Mouse (Mus musculus) myocyte (in vitro differentiated cells): ENCODE data around the gene Zfp128. TPM values are rescaled to one million over a fixed set of nuclear protein-coding genes. Genes with fewer than 3 reads are reported as not detected.

ENCODE experiments used
- H3K27me3 ChIP-seq: one replicate; pipeline ENCODE4 v1.6.1; 2011; ENCODE audit not compliant: control insufficient read depth, insufficient read depth, insufficient read length
- H3K36me3 ChIP-seq: one replicate; pipeline ENCODE4 v1.6.1; 2011; ENCODE audit not compliant: control insufficient read depth, insufficient read depth
- H3K4me2 ChIP-seq: one replicate; pipeline ENCODE4 v1.6.1; 2011; ENCODE audit warnings: low read depth, control low read depth
- H3K4me3 ChIP-seq: one replicate; pipeline ENCODE4 v1.5.1; 2011; ENCODE audit warnings: mild to moderate bottlenecking, control low read depth, moderate library complexity
- H3K79me2 ChIP-seq: one replicate; pipeline ENCODE4 v1.6.1; 2011; ENCODE audit not compliant: control insufficient read depth, insufficient read depth
- H3ac ChIP-seq: one replicate; pipeline ENCODE4 v1.6.1; 2011; ENCODE audit not compliant: control insufficient read depth, insufficient read length
- CEBPB ChIP-seq: IDR thresholded peaks from 2 replicates; pipeline ENCODE4 v1.6.1; 2011; ENCODE audit warnings: mild to moderate bottlenecking, moderate library complexity; ENCODE audit not compliant: poor library complexity, insufficient read depth, severe bottlenecking
- E2F4 ChIP-seq: IDR thresholded peaks from one replicate; pipeline ENCODE4 v1.6.1; 2011; ENCODE audit warnings: mild to moderate bottlenecking, control low read depth, moderate library complexity; ENCODE audit not compliant: insufficient read depth
- MAX ChIP-seq: IDR thresholded peaks from one replicate; pipeline ENCODE4 v1.6.1; 2011; ENCODE audit warnings: low read depth, mild to moderate bottlenecking, control low read depth
- MYOD1 ChIP-seq, 3 experiments: IDR thresholded peaks; one replicate each; pipeline ENCODE4 v1.6.1; 2011; ENCODE audit warnings: control low read depth in 2 of 3, low read depth in 2 of 3, mild to moderate bottlenecking in 2 of 3, moderate library complexity in 1 of 3; ENCODE audit not compliant: insufficient read length in 2 of 3, control insufficient read depth in 1 of 3
- MYOG ChIP-seq, 3 experiments: IDR thresholded peaks; one replicate each; pipeline ENCODE4 v1.6.1; 2011; ENCODE audit warnings: control low read depth in 2 of 3, low read depth in 2 of 3, mild to moderate bottlenecking in 2 of 3; ENCODE audit not compliant: insufficient read length in 2 of 3, control insufficient read depth in 1 of 3, insufficient read depth in 1 of 3
- POLR2A ChIP-seq: IDR thresholded peaks from one replicate; pipeline ENCODE4 v1.6.1; 2011; ENCODE audit warnings: low read depth, mild to moderate bottlenecking, control low read depth, moderate library complexity; ENCODE audit not compliant: insufficient read length
- POLR2AphosphoS2 ChIP-seq: IDR thresholded peaks from one replicate; pipeline ENCODE4 v1.6.1; 2011; ENCODE audit warnings: low read depth, control low read depth; ENCODE audit not compliant: insufficient read length
- REST ChIP-seq: IDR thresholded peaks from one replicate; pipeline ENCODE4 v1.6.1; 2011; ENCODE audit warnings: mild to moderate bottlenecking, control low read depth, moderate library complexity; ENCODE audit not compliant: insufficient read depth, insufficient read length
- SRF ChIP-seq: IDR thresholded peaks from one replicate; pipeline ENCODE4 v1.6.1; 2011; ENCODE audit warnings: low read depth; ENCODE audit not compliant: control insufficient read depth, insufficient read length
- TCF12 ChIP-seq: IDR thresholded peaks from one replicate; pipeline ENCODE4 v1.6.1; 2011; ENCODE audit warnings: mild to moderate bottlenecking, control low read depth; ENCODE audit not compliant: poor library complexity, insufficient read depth, severe bottlenecking
- TCF3 ChIP-seq: IDR thresholded peaks from one replicate; pipeline ENCODE4 v1.6.1; 2011; ENCODE audit warnings: low read depth, control low read depth; ENCODE audit not compliant: insufficient read length
- USF1 ChIP-seq: IDR thresholded peaks from one replicate; pipeline ENCODE4 v1.6.1; 2011; ENCODE audit warnings: low read depth, mild to moderate bottlenecking, control low read depth, moderate library complexity
- polyA plus RNA-seq: library from polyadenylated mRNA; unstranded; fragments of >200 nt; fragmentation: generic; extraction: Trizol; gene quantifications from one replicate; pipeline ENCODE4 v1.2.1, GENCODE M21; 2012; ENCODE audit warnings: missing spikeins

The Zfp128 gene
- polyA plus RNA-seq, 1 experiment = 1.2 TPM

- no peaks in the 10 kb centered on the region for H3K79me2 ChIP-seq
- no peaks in the 10 kb centered on the region for H3K27me3 ChIP-seq
- H3K4me3 ChIP-seq = no peak overlapping the region
- no peak overlapping the region for H3K4me2 ChIP-seq
- no peak overlapping the region for H3ac ChIP-seq
- H3K36me3 ChIP-seq = peaks cover 6% of the 10 kb centered on the region
- TF ChIP-seq E2F4 (no peak), REST (no peak), USF1 (no peak), TCF3 (no peak), MYOG (IDR thresholded peaks at IDR 0.05; ENCODE audit: control insufficient read depth in 1 of 3, insufficient read depth in 1 of 3, insufficient read length in 2 of 3, low read depth in 2 of 3) (no peak)
Observed at GRCm38 (mm10) chr7:12891334-12891733, 10.4 kb downstream of the Zfp128 start.

- H3K79me2 ChIP-seq = peaks cover 9% of the 10 kb centered on the region
- H3K4me2 ChIP-seq = peak within 1 kb of the TSS; percentile 67
- peak; percentile 68 for TF ChIP-seq POLR2AphosphoS2
- peak; percentile 64 for TF ChIP-seq POLR2A
- no peak for TF ChIP-seq E2F4
- no peak for TF ChIP-seq TCF3
- TF ChIP-seq MYOG (IDR thresholded peaks at IDR 0.05; ENCODE audit: control insufficient read depth in 1 of 3, insufficient read depth in 1 of 3, insufficient read length in 2 of 3, low read depth in 2 of 3) = peak in 1 of 3 experiments; percentile 6
- TF ChIP-seq USF1 = no peak
- peak in 1 of 3 experiments; percentile 25 for TF ChIP-seq MYOD1 (IDR thresholded peaks at IDR 0.05; ENCODE audit: control insufficient read depth in 1 of 3, insufficient read length in 2 of 3, low read depth in 2 of 3)
- no peak for TF ChIP-seq SRF
- TF ChIP-seq TCF12 = no peak
- H3K36me3 ChIP-seq = no peaks in the 10 kb centered on the region
- no peaks in the 10 kb centered on the region for H3K27me3 ChIP-seq
- H3ac ChIP-seq = no peak within 1 kb of the TSS
- H3K4me3 ChIP-seq = peak within 1 kb of the TSS; percentile 55
Observed at GRCm38 (mm10) chr7:12897655-12898410, 16.9 kb downstream of the Zfp128 start, which contains the start of gene Zscan22. Gene Zscan22 (plus strand): TSS chr7:12897815.

GRCm38 (mm10) chr7:12901517-12901916 is 20.5 kb downstream of the Zfp128 start:
- H3K4me3 ChIP-seq = no peak overlapping the region

GRCm38 (mm10) chr7:12903623-12904022 is 22.6 kb downstream of the Zfp128 start:
- Histone ChIP-seq H3K27me3 (no peaks in the 10 kb centered on the region), H3K79me2 (peaks cover 4% of the 10 kb centered on the region), H3K4me2 (no peak overlapping the region), H3ac (no peak overlapping the region), H3K4me3 (no peak overlapping the region), H3K36me3 (peaks cover 21% of the 10 kb centered on the region)
- TF ChIP-seq POLR2A = no peak
- TF ChIP-seq USF1 = no peak
- TF ChIP-seq TCF3 = no peak
- no peak for TF ChIP-seq MYOG (IDR thresholded peaks at IDR 0.05; ENCODE audit: control insufficient read depth in 1 of 3, insufficient read depth in 1 of 3, insufficient read length in 2 of 3, low read depth in 2 of 3)
- no peak for TF ChIP-seq MAX
- no peak for TF ChIP-seq REST
- no peak for TF ChIP-seq CEBPB
- TF ChIP-seq POLR2AphosphoS2 = no peak
- TF ChIP-seq SRF = no peak
- TF ChIP-seq E2F4 = no peak
- no peak for TF ChIP-seq MYOD1 (IDR thresholded peaks at IDR 0.05; ENCODE audit: control insufficient read depth in 1 of 3, insufficient read length in 2 of 3, low read depth in 2 of 3)
- no peak for TF ChIP-seq TCF12

More at GRCm38 (mm10) chr7:12901517-12901916, 20.5 kb downstream of the Zfp128 start:
- H3K36me3 ChIP-seq = peaks cover 7% of the 10 kb centered on the region
- TF ChIP-seq TCF12 = no peak
- no peak for TF ChIP-seq MYOG (IDR thresholded peaks at IDR 0.05; ENCODE audit: control insufficient read depth in 1 of 3, insufficient read depth in 1 of 3, insufficient read length in 2 of 3, low read depth in 2 of 3)
- no peak for TF ChIP-seq E2F4
- no peak for TF ChIP-seq SRF
- no peak for TF ChIP-seq MAX
- TF ChIP-seq REST = no peak
- no peak for TF ChIP-seq MYOD1 (IDR thresholded peaks at IDR 0.05; ENCODE audit: control insufficient read depth in 1 of 3, insufficient read length in 2 of 3, low read depth in 2 of 3)
- no peak for TF ChIP-seq USF1
- no peak for TF ChIP-seq CEBPB
- TF ChIP-seq TCF3 = no peak
- no peak for TF ChIP-seq POLR2AphosphoS2
- no peak for TF ChIP-seq POLR2A
- H3ac ChIP-seq = no peak overlapping the region
- H3K4me2 ChIP-seq = no peak overlapping the region
- H3K79me2 ChIP-seq = peaks cover 9% of the 10 kb centered on the region
- no peaks in the 10 kb centered on the region for H3K27me3 ChIP-seq

- TF ChIP-seq MYOD1 (IDR thresholded peaks at IDR 0.05; ENCODE audit: control insufficient read depth in 1 of 3, insufficient read length in 2 of 3, low read depth in 2 of 3) = no peak
- TF ChIP-seq MAX = no peak
- TF ChIP-seq MYOG (IDR thresholded peaks at IDR 0.05; ENCODE audit: control insufficient read depth in 1 of 3, insufficient read depth in 1 of 3, insufficient read length in 2 of 3, low read depth in 2 of 3) = no peak
- no peak for TF ChIP-seq TCF3
- no peak for TF ChIP-seq REST
- no peak for TF ChIP-seq POLR2AphosphoS2
- TF ChIP-seq CEBPB = no peak
- no peak for TF ChIP-seq POLR2A
- no peak for TF ChIP-seq SRF
- TF ChIP-seq E2F4 = no peak
- TF ChIP-seq TCF12 = no peak
- TF ChIP-seq USF1 = no peak
- no peak overlapping the region for H3ac ChIP-seq
- no peak overlapping the region for H3K4me3 ChIP-seq
- no peaks in the 10 kb centered on the region for H3K79me2 ChIP-seq
- H3K27me3 ChIP-seq = no peaks in the 10 kb centered on the region
- peaks cover 21% of the 10 kb centered on the region for H3K36me3 ChIP-seq
- no peak overlapping the region for H3K4me2 ChIP-seq
Observed at GRCm38 (mm10) chr7:12905146-12905545, 24.2 kb downstream of the Zfp128 start.
